Mouse (Mus musculus) midbrain, postnatal 0 days (tissue): ENCODE measurements around the gene Lsm12. TPM values are rescaled to one million over a fixed set of nuclear protein-coding genes. Genes with fewer than 3 reads are reported as not detected.

Source experiments
- ATAC-seq: fragments of 200-750 bp; cut with Nextera tagmentation; 2 replicates; pipeline ENCODE4 v1.8.0; 2017; ENCODE audit warnings: moderate number of reproducible peaks, mild to moderate bottlenecking, moderate TSS enrichment, moderate library complexity; ENCODE audit not compliant: low FRiP score
- DNase-seq: peaks from one replicate; pipeline ENCODE4 v3.0.0-alpha.2; 2015; ENCODE audit warnings: low spot score
- H3K27ac ChIP-seq: fragments of 300-500 bp; sonication (generic); 2 replicates; pipeline ENCODE4 v1.5.1; 2014; ENCODE audit warnings: low read depth, mild to moderate bottlenecking, low read length, mixed read lengths
- H3K27me3 ChIP-seq: fragments of 300-500 bp; sonication (generic); 2 replicates; pipeline ENCODE4 v1.6.1; 2014; ENCODE audit warnings: low read length, control low read depth, mixed read lengths; ENCODE audit not compliant: insufficient read depth
- H3K36me3 ChIP-seq: fragments of 300-500 bp; sonication (generic); 2 replicates; pipeline ENCODE4 v1.6.1; 2014; ENCODE audit warnings: low read length, control low read depth, mixed read lengths; ENCODE audit not compliant: insufficient read depth
- H3K4me1 ChIP-seq: fragments of 300-500 bp; sonication (generic); 2 replicates; pipeline ENCODE4 v1.6.1; 2014; ENCODE audit warnings: mild to moderate bottlenecking, control low read depth, antibody characterized with exemption, low read length, mixed read lengths; ENCODE audit not compliant: insufficient read depth
- H3K4me2 ChIP-seq: fragments of 300-500 bp; sonication (generic); 2 replicates; pipeline ENCODE4 v1.6.1; 2014; ENCODE audit warnings: low read depth, mild to moderate bottlenecking, low read length, mixed read lengths; ENCODE audit not compliant: poor library complexity, severe bottlenecking
- H3K4me3 ChIP-seq: fragments of 300-500 bp; sonication (generic); 2 replicates; pipeline ENCODE4 v1.5.1; 2014; ENCODE audit warnings: low read depth, mild to moderate bottlenecking, low read length, moderate library complexity
- H3K9ac ChIP-seq: fragments of 300-500 bp; sonication (generic); replicated peaks from 2 replicates; pipeline ENCODE4 v1.6.1; 2014; ENCODE audit warnings: mild to moderate bottlenecking, low read length, moderate library complexity, mixed read lengths; ENCODE audit not compliant: poor library complexity, severe bottlenecking
- H3K9me3 ChIP-seq: fragments of 300-500 bp; sonication (generic); 2 replicates; pipeline ENCODE4 v1.6.1; 2016; ENCODE audit warnings: low read length, control low read depth
- CTCF ChIP-seq: IDR thresholded peaks from 2 replicates; pipeline ENCODE4 v1.5.1; 2016; ENCODE audit warnings: antibody characterized with exemption, mild to moderate bottlenecking
- WGBS: fragments of 180-500 bp; shearing (Covaris S2); extraction: QIAGEN DNeasy Blood & Tissue Kit; methylation state at CpG from one replicate; pipeline ENCODE4 v1.1.7; 2014; 5-methylcytosine and 5-hydroxymethylcytosine counted together
- polyA plus RNA-seq: library from polyadenylated mRNA; unstranded; fragments of >200 nt; fragmentation: Nextera tagmentation; extraction: Ambion mirVana; gene quantifications from 2 replicates; pipeline ENCODE4 v1.2.1, GENCODE M21; 2015
- total RNA-seq: library from RNA; depleted of rRNA; stranded (reverse); fragments of >200 nt; gene quantifications from 2 replicates; pipeline ENCODE4 v1.2.3, GENCODE M21; 2014

The Lsm12 gene
- total and polyA plus RNA-seq, 2 experiments from 2014 or later = 77.7 to 147 TPM

DNA sequence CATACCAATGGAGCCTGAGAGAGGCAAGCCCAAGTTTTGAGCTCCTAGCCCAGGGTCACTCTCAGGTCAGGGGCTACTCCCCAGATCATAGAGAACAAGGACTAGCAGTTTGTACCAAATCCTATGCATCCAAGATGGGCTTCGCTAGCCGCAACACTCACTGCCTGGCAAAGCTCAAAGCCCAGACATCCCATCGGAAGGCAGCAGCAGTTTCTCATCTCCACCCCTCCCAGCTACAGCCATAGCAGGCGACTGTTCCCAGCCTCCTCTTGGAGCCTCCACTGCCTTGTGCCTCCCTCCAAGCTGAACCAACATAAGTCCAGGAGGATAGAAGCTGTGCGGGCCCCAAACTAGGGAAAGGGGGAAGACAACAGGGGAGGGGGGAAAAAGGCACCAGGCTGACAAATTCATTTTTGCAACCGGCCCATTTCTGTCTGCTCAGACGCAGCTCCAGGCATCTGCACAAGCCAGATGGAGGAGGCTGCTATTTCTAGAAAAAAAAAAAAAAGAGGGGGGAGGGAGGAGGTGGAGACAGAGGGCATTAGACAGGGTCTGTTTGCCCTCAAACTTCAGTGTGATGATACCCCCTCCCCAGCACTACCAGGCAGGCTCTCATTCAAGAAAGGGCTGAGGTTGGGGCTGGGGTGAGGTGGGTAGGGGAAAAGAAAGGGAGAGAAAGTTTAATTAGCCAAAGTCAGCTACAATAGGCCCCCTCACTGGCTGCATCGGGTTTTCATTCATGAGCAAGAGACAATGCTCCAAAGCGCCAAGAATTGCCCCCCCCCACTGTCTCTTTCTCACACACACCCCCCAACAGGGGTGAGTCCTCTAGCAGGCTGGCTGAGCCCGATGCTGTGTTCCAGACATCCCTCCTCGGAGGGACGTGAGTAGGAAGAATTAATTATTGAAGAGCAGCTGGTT lies 42.4 kb upstream of the Lsm12 start:
- DNase-seq = peak; percentile 60

GRCm38 (mm10) chr11:102226067-102226978 lies 41.2 kb upstream of the Lsm12 start:
- Histone ChIP-seq H3K27ac (no peak overlapping the region), H3K4me1 (peaks cover 24% of the 10 kb centered on the region), H3K4me2 (peak overlapping the region; percentile 78; the same call in 1 of the 2 replicates), H3K4me3 (no peak overlapping the region), H3K27me3 (no peaks in the 10 kb centered on the region), H3K9me3 (no peaks in the 10 kb centered on the region), H3K36me3 (peaks cover 10% of the 10 kb centered on the region), H3K9ac (0 out of 2 replicates have a peak overlapping the region, but pooled peaks have one; percentile 94)
- TF ChIP-seq CTCF = no peak
- no peak for ATAC-seq
- DNase-seq = no peak
- 60% methylated on average over 12 of the region's 12 CpGs for WGBS

More for the DNA sequence above, 42.4 kb upstream of the Lsm12 start:
- Histone ChIP-seq H3K9ac (peak overlapping the region; percentile 94), H3K4me2 (peak overlapping the region; percentile 78), H3K9me3 (no peaks in the 10 kb centered on the region), H3K27ac (0 out of 2 replicates have a peak overlapping the region, but pooled peaks have one; percentile 7), H3K36me3 (peaks cover 3% of the 10 kb centered on the region; the same call in 1 of the 2 replicates), H3K4me3 (peak overlapping the region; percentile 93), H3K4me1 (peaks cover 24% of the 10 kb centered on the region), H3K27me3 (no peaks in the 10 kb centered on the region)
- ATAC-seq = no peak
- TF ChIP-seq CTCF = no peak
- 14% methylated on average over 12 of the region's 12 CpGs for WGBS

DNA sequence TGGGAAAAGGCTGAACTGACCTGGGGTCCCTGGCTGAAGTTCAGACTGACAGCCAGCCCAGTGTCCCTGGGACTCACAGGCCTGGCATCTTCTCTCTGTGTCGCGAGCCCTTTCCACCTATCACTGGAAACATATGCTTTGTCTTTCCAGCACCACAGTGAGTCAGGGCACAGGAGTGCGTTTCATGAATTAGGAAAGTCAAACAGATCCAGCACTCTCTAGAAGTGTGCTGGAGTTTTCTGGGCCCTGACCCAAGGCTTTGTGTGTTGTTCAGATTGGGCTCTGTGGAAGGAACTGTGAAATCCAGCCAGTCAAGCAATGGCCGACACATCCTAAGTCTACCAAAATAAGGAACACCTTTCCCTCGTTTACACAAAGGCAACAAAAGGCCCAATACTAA lies 40.1 kb upstream of the Lsm12 start:
- DNase-seq (no peak), ATAC-seq (no peak)
- Histone ChIP-seq H3K27ac (no peak overlapping the region), H3K4me3 (no peak overlapping the region), H3K4me2 (no peak overlapping the region), H3K27me3 (no peaks in the 10 kb centered on the region), H3K9me3 (no peaks in the 10 kb centered on the region), H3K36me3 (peaks cover 13% of the 10 kb centered on the region), H3K4me1 (peaks cover 24% of the 10 kb centered on the region), H3K9ac (no peak overlapping the region)
- 60% methylated on average over 5 of the region's 5 CpGs for WGBS
- TF ChIP-seq CTCF = no peak

GRCm38 (mm10) chr11:102224686-102225085 lies 39.6 kb upstream of the Lsm12 start:
- DNase-seq (peak; percentile 8), ATAC-seq (no peak)
- no peak for TF ChIP-seq CTCF
- Histone ChIP-seq H3K9me3 (no peaks in the 10 kb centered on the region), H3K9ac (0 out of 2 replicates have a peak overlapping the region, but pooled peaks have one; percentile 50), H3K27me3 (no peaks in the 10 kb centered on the region), H3K36me3 (peaks cover 13% of the 10 kb centered on the region), H3K27ac (no peak overlapping the region), H3K4me3 (no peak overlapping the region), H3K4me2 (peak overlapping the region; percentile 15; the same call in 1 of the 2 replicates), H3K4me1 (peaks cover 25% of the 10 kb centered on the region)
- WGBS = 8% methylated on average over 22 of the region's 22 CpGs

DNA sequence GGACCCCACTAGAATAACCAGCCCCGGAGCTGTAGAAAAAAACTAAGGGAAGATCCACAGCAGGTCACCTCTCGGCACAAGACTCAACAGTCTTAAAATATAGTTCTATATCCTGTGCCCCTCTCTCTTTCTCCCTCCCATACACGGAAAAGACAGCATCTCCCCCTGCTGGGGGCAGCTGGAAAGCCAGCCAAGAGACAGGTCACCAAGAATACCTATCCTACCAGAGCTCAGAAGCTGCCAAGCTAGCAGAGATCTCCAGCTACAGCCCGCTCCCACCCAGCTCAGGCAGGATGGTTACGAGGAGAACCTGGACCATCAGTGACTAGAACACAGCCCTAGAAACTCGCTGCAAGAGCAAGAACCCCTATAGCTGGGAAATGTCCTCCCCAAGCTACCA lies 38.1 kb upstream of the Lsm12 start:
- peak; percentile 78 for TF ChIP-seq CTCF
- H3K4me1 ChIP-seq = peaks cover 35% of the 10 kb centered on the region
- H3K9ac ChIP-seq = no peak overlapping the region
- no peaks in the 10 kb centered on the region for H3K27me3 ChIP-seq
- no peak overlapping the region for H3K27ac ChIP-seq
- H3K4me2 ChIP-seq = no peak overlapping the region
- H3K4me3 ChIP-seq = no peak overlapping the region
- no peak for ATAC-seq
- H3K36me3 ChIP-seq = peaks cover 13% of the 10 kb centered on the region
- DNase-seq = peak; percentile 63
- no peaks in the 10 kb centered on the region for H3K9me3 ChIP-seq
- 44% methylated on average over 6 of the region's 6 CpGs for WGBS
